Mouse (Mus musculus): ENCODE measurements around the gene Gm20388.

DNA sequence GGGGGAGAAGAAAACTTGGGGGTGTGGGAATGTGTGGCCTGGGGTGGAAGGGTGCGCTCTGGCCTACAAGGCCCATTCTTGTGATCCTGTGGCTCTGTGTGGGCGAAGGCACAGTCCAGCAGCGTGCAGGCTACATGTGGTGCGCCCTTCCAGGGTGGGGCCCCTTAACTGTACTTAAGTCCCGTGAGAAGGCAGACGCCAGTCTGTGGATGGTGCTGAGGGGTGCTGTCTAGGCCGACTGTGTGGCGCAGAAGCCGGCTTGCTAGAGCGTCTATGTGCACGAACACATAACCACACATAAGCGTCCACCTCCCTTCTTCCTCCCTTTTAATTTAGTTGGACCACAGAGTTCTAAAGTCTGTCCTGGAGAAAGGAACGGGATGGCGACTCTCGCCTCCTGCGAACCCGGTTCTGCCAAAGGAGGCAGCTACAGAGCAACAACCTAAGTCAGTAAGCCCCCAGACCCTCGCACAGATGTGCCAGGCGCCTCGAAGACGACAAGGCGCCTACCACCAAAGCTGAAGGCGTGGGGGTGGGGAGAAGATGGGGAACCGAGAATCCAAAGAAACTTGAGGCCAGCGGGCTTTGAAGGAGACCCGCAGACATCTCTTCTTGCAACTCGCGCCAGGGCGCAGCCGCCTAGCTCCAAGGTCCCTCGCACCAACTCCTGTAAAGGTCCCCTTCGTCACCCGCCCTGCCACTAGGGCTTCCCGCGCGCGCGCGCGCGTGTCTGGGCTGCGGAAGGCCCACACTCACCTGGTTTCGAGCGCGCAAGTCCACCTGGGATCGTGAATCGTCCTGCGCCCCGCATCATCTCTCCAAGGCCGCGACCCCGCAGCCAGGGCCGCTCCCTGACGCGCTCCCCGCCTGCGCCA, 1171.8 kb downstream of the Gm20388 start:
- no peak for TF ChIP-seq POLR2A (IDR thresholded peaks at IDR 0.05; ENCODE audit: borderline replicate concordance, control insufficient read depth, low read depth, low read length)
- no peak for TF ChIP-seq CTCF (IDR thresholded peaks at IDR 0.05; ENCODE audit: control insufficient read depth, insufficient read depth, low read length)

Data from bone marrow, adult 2 months (tissue).